Mouse (Mus musculus) megakaryocyte, embryonic 14.5 days (primary cell): ENCODE results near the gene Syt2.

Experiments
- FLI1 ChIP-seq: IDR thresholded peaks from 2 replicates; pipeline ENCODE4 v1.6.1; 2012; ENCODE audit warnings: low read length, inconsistent platforms, mixed read lengths
- GATA1 ChIP-seq: IDR thresholded peaks from 3 replicates; pipeline ENCODE4 v1.6.1; 2012; ENCODE audit warnings: mixed read lengths, low read length, inconsistent platforms, borderline replicate concordance

DNA sequence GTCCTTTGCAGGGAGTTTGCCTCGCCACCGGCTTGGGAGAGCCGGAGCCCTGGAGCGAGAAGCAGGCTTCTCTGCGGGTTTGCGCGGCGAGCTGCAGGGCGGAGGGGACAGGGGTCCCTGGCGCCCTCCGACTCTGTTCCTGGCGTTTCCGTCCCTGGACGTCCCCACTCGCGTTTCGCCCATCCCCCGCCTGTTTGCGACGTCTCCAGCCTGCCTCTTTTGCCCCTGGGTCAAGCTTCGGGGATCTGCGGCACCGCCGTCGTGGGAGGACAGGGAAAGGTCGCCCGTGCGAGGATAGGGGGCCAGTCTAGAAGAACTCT lies 446 bp downstream of the Syt2 start:
- TF ChIP-seq GATA1 (no peak), FLI1 (no peak)
